Mouse (Mus musculus): ENCODE data around the gene Gemin7. TPM values are rescaled to one million over a fixed set of nuclear protein-coding genes. Genes with fewer than 3 reads are reported as not detected.

Gemin7 gene
- polyA plus RNA-seq, 2 experiments: 34.8 to 83.1 TPM

GRCm38 (mm10) chr7:19589207-19589606 is 11.8 kb upstream of the Gemin7 start:
- H3K4me1 ChIP-seq (replicated peaks; ENCODE audit: control insufficient read depth in 2 of 2, insufficient read depth in 2 of 2, low read length in 1 of 2): peaks cover 7 to 15% of the 10 kb centered on the region in 2 experiments; a peak in 3 of 4 replicates
- ATAC-seq (ENCODE audit: insufficient read depth) (no peak; the same call in 1 of the 2 replicates), DNase-seq (ENCODE audit: low read depth in 3 of 3, low spot score in 3 of 3) (peak in 2 of 3 experiments; percentile 54 to 56)
- no peak overlapping the region for H3K9ac ChIP-seq (replicated peaks)
- no peak overlapping the region for H3K27ac ChIP-seq
- H3K9me3 ChIP-seq (ENCODE audit: control insufficient read depth, low read length): no peaks in the 10 kb centered on the region
- H3K27me3 ChIP-seq (ENCODE audit: control insufficient read depth, insufficient read depth, low read length): no peaks in the 10 kb centered on the region
- no peak overlapping the region for H3K4me2 ChIP-seq (ENCODE audit: low read depth)
- 23% methylated on average over 3 of the region's 3 CpGs for WGBS (ENCODE audit: insufficient replicate concordance)
- TF ChIP-seq EP300 (IDR thresholded peaks at IDR 0.05; ENCODE audit: low read depth): no peak
- peak; percentile 87 for TF ChIP-seq CTCF (IDR thresholded peaks at IDR 0.05; ENCODE audit: low read depth)
- peaks cover 53% of the 10 kb centered on the region for H3K36me3 ChIP-seq (replicated peaks; ENCODE audit: control insufficient read depth, insufficient read depth, low read depth)
- H3K4me3 ChIP-seq (ENCODE audit: insufficient read depth in 1 of 2, low read depth in 2 of 2, low read length in 2 of 2): no peak overlapping the region

- WGBS (ENCODE audit: insufficient replicate concordance): 93% methylated on average over 46 of the region's 46 CpGs
- no peak overlapping the region for H3K4me2 ChIP-seq (ENCODE audit: low read depth)
These were observed 8.9 kb upstream of the Gemin7 start for GRCm38 (mm10) chr7:19586269-19586668.

GRCm38 (mm10) chr7:19580634-19581033 is 3.2 kb upstream of the Gemin7 start:
- ATAC-seq (ENCODE audit: insufficient read depth): no peak

More at GRCm38 (mm10) chr7:19586269-19586668, 8.9 kb upstream of the Gemin7 start:
- no peaks in the 10 kb centered on the region for H3K4me1 ChIP-seq (replicated peaks; ENCODE audit: control insufficient read depth in 2 of 2, insufficient read depth in 2 of 2, low read length in 1 of 2)
- DNase-seq (ENCODE audit: low read depth in 3 of 3, low spot score in 3 of 3) (no peak), ATAC-seq (ENCODE audit: insufficient read depth) (no peak)
- peaks cover 52% of the 10 kb centered on the region for H3K36me3 ChIP-seq (replicated peaks; ENCODE audit: control insufficient read depth, insufficient read depth, low read depth)
- no peaks in the 10 kb centered on the region for H3K9me3 ChIP-seq (ENCODE audit: control insufficient read depth, low read length)
- no peak overlapping the region for H3K27ac ChIP-seq
- no peaks in the 10 kb centered on the region for H3K27me3 ChIP-seq (ENCODE audit: control insufficient read depth, insufficient read depth, low read length)
- no peak overlapping the region for H3K4me3 ChIP-seq (ENCODE audit: insufficient read depth in 1 of 2, low read depth in 2 of 2, low read length in 2 of 2)
- no peak overlapping the region for H3K9ac ChIP-seq (replicated peaks)
- TF ChIP-seq CTCF (IDR thresholded peaks at IDR 0.05; ENCODE audit: low read depth) (no peak), EP300 (IDR thresholded peaks at IDR 0.05; ENCODE audit: low read depth) (no peak)

GRCm38 (mm10) chr7:19579751-19580150 is 2.4 kb upstream of the Gemin7 start:
- WGBS (ENCODE audit: insufficient replicate concordance): 86% methylated on average over 10 of the region's 10 CpGs
- DNase-seq (ENCODE audit: low read depth in 3 of 3, low spot score in 3 of 3): no peak
- Histone ChIP-seq H3K9ac (replicated peaks) (no peak overlapping the region), H3K9me3 (ENCODE audit: control insufficient read depth, low read length) (no peaks in the 10 kb centered on the region), H3K36me3 (replicated peaks; ENCODE audit: control insufficient read depth, insufficient read depth, low read depth) (peaks cover 7% of the 10 kb centered on the region), H3K27ac (no peak overlapping the region), H3K4me2 (ENCODE audit: low read depth) (no peak overlapping the region), H3K4me1 (replicated peaks; ENCODE audit: control insufficient read depth in 2 of 2, insufficient read depth in 2 of 2, low read length in 1 of 2) (peaks cover 26 to 27% of the 10 kb centered on the region in 2 experiments), H3K27me3 (ENCODE audit: control insufficient read depth, insufficient read depth, low read length) (no peaks in the 10 kb centered on the region; the same call in 1 of the 2 replicates), H3K4me3 (ENCODE audit: insufficient read depth in 1 of 2, low read depth in 2 of 2, low read length in 2 of 2) (no peak overlapping the region)
- no peak for TF ChIP-seq EP300 (IDR thresholded peaks at IDR 0.05; ENCODE audit: low read depth)
- TF ChIP-seq CTCF (IDR thresholded peaks at IDR 0.05; ENCODE audit: low read depth): no peak
- ATAC-seq (ENCODE audit: insufficient read depth): no peak

More at GRCm38 (mm10) chr7:19580634-19581033, 3.2 kb upstream of the Gemin7 start:
- H3K9ac ChIP-seq (replicated peaks): no peak overlapping the region
- TF ChIP-seq CTCF (IDR thresholded peaks at IDR 0.05; ENCODE audit: low read depth) (no peak), EP300 (IDR thresholded peaks at IDR 0.05; ENCODE audit: low read depth) (no peak)
- peaks cover 11% of the 10 kb centered on the region for H3K36me3 ChIP-seq (replicated peaks; ENCODE audit: control insufficient read depth, insufficient read depth, low read depth)
- WGBS (ENCODE audit: insufficient replicate concordance): 79% methylated on average over 8 of the region's 8 CpGs
- peaks cover 19 to 20% of the 10 kb centered on the region in 2 experiments for H3K4me1 ChIP-seq (replicated peaks; ENCODE audit: control insufficient read depth in 2 of 2, insufficient read depth in 2 of 2, low read length in 1 of 2)
- no peaks in the 10 kb centered on the region for H3K9me3 ChIP-seq (ENCODE audit: control insufficient read depth, low read length)
- no peak for DNase-seq (ENCODE audit: low read depth in 3 of 3, low spot score in 3 of 3)
- no peak overlapping the region for H3K4me3 ChIP-seq (ENCODE audit: insufficient read depth in 1 of 2, low read depth in 2 of 2, low read length in 2 of 2)
- no peaks in the 10 kb centered on the region; the same call in 1 of the 2 replicates for H3K27me3 ChIP-seq (ENCODE audit: control insufficient read depth, insufficient read depth, low read length)
- no peak overlapping the region for H3K27ac ChIP-seq
- no peak overlapping the region for H3K4me2 ChIP-seq (ENCODE audit: low read depth)

- 57% methylated on average over 4 of the region's 4 CpGs for WGBS (ENCODE audit: insufficient replicate concordance)
- Histone ChIP-seq H3K4me2 (ENCODE audit: low read depth) (peak overlapping the region; percentile 85), H3K36me3 (replicated peaks; ENCODE audit: control insufficient read depth, insufficient read depth, low read depth) (no peaks in the 10 kb centered on the region; the same call in none of the 2 replicates), H3K9ac (replicated peaks) (no peak overlapping the region; the same call in 1 of the 2 replicates), H3K27me3 (ENCODE audit: control insufficient read depth, insufficient read depth, low read length) (no peaks in the 10 kb centered on the region; the same call in 1 of the 2 replicates), H3K27ac (no peak overlapping the region), H3K4me3 (ENCODE audit: insufficient read depth in 1 of 2, low read depth in 2 of 2, low read length in 2 of 2) (no peak overlapping the region), H3K4me1 (replicated peaks; ENCODE audit: control insufficient read depth in 2 of 2, insufficient read depth in 2 of 2, low read length in 1 of 2) (peaks cover 28 to 30% of the 10 kb centered on the region in 2 experiments), H3K9me3 (ENCODE audit: control insufficient read depth, low read length) (no peaks in the 10 kb centered on the region)
- no peak for ATAC-seq (ENCODE audit: insufficient read depth)
- DNase-seq (ENCODE audit: low read depth in 3 of 3, low spot score in 3 of 3): no peak
- TF ChIP-seq CTCF (IDR thresholded peaks at IDR 0.05; ENCODE audit: low read depth) (no peak), EP300 (IDR thresholded peaks at IDR 0.05; ENCODE audit: low read depth) (no peak)
These were observed 1.0 kb upstream of the Gemin7 start for GRCm38 (mm10) chr7:19578436-19578835.
